Mouse (Mus musculus): ENCODE measurements around the gene Thbs2. TPM values are rescaled to one million over a fixed set of nuclear protein-coding genes. Genes with fewer than 3 reads are reported as not detected.

Thbs2 gene
- polyA plus RNA-seq, 1 experiment from 2014 or later: 141 TPM

DNA sequence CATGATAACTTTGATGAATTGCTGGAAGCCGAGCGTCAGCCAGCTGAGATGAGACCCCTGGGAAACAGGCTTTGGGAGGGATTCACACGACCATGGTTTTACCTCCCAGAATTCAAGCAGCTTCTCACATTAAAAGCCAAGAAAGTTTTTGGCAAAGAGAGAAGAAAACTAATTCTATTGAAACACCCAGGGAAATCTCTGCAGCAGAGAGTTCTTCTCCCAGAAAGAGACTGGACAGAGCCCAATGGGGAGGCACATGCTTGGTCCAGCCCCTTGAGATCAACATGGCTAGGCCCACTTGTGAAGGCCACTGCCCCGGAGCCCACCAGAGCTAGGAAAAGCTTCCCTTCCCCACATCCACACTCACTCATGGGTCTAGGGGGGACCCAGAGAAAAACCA lies 26.9 kb upstream of the Thbs2 start:
- Histone ChIP-seq H3K36me3 (ENCODE audit: control insufficient read depth, insufficient read depth, low read length) (no peaks in the 10 kb centered on the region), H3K9ac (ENCODE audit: low read depth, low read length) (no peak overlapping the region), H3K9me3 (ENCODE audit: control insufficient read depth, low read length) (no peaks in the 10 kb centered on the region), H3K4me2 (ENCODE audit: low read depth, low read length) (no peak overlapping the region), H3K27ac (replicated peaks; ENCODE audit: low read depth, low read length) (no peak overlapping the region), H3K4me1 (ENCODE audit: control insufficient read depth, insufficient read depth, low read length) (no peaks in the 10 kb centered on the region; the same call in 1 of the 2 replicates), H3K27me3 (replicated peaks; ENCODE audit: control insufficient read depth, insufficient read depth, low read length) (no peaks in the 10 kb centered on the region), H3K4me3 (ENCODE audit: low read depth, low read length) (no peak overlapping the region)
- no peak for ATAC-seq (ENCODE audit: low read depth)
- 72% methylated on average over 4 of the region's 4 CpGs for WGBS
- no peak for DNase-seq (ENCODE audit: low spot score)

DNA sequence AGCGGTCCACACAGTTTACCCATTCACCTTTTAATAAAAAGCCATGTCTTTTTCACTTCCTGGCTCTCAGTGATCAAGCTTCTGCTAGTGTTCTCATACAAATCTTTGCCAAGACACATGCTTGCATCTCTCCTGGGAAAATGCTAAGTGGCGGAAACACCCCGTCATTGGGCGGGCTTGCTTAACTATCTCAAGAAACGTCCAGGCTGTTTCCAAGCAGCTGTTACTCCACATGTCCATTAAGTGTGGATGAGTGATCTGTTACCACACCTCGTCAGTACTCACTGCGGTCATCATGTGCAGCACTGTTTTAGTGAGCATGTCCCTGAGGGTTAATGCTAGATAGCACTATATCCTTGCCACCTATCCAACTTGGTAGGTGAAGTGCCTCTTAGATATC lies 26.2 kb upstream of the Thbs2 start:
- no peaks in the 10 kb centered on the region for H3K36me3 ChIP-seq (ENCODE audit: control insufficient read depth, insufficient read depth, low read length)
- ATAC-seq (ENCODE audit: low read depth) (no peak), DNase-seq (ENCODE audit: low spot score) (no peak)
- no peaks in the 10 kb centered on the region for H3K27me3 ChIP-seq (replicated peaks; ENCODE audit: control insufficient read depth, insufficient read depth, low read length)
- H3K9ac ChIP-seq (ENCODE audit: low read depth, low read length): no peak overlapping the region
- H3K4me1 ChIP-seq (ENCODE audit: control insufficient read depth, insufficient read depth, low read length): no peaks in the 10 kb centered on the region; the same call in 1 of the 2 replicates
- 78% methylated on average over 7 of the region's 7 CpGs for WGBS
- no peaks in the 10 kb centered on the region for H3K9me3 ChIP-seq (ENCODE audit: control insufficient read depth, low read length)
- no peak overlapping the region for H3K27ac ChIP-seq (replicated peaks; ENCODE audit: low read depth, low read length)
- no peak overlapping the region for H3K4me3 ChIP-seq (ENCODE audit: low read depth, low read length)
- no peak overlapping the region for H3K4me2 ChIP-seq (ENCODE audit: low read depth, low read length)

DNA sequence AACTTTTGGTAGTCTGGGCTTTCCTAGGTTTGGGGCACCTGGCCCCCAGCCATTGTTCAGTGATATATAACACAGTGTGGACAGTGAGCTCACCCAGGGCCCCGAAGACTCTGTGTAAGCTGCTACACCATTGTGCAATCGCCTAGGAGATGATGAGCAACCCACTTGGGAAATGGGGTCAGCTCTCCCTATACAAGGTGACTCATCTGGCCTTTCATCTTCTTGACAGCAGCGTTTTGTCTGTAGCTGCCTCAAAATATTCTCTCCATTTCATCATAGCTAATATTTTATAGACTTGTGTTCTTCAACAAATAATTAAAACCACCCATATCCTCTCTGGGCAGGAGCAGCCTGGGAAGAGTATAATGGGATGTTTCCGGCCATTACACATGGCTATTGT lies 24.8 kb upstream of the Thbs2 start:
- Histone ChIP-seq H3K27ac (replicated peaks; ENCODE audit: low read depth, low read length) (no peak overlapping the region), H3K27me3 (replicated peaks; ENCODE audit: control insufficient read depth, insufficient read depth, low read length) (no peaks in the 10 kb centered on the region), H3K9ac (ENCODE audit: low read depth, low read length) (no peak overlapping the region), H3K4me1 (ENCODE audit: control insufficient read depth, insufficient read depth, low read length) (no peaks in the 10 kb centered on the region; the same call in 1 of the 2 replicates), H3K4me3 (ENCODE audit: low read depth, low read length) (no peak overlapping the region), H3K36me3 (ENCODE audit: control insufficient read depth, insufficient read depth, low read length) (no peaks in the 10 kb centered on the region), H3K9me3 (ENCODE audit: control insufficient read depth, low read length) (no peaks in the 10 kb centered on the region), H3K4me2 (ENCODE audit: low read depth, low read length) (no peak overlapping the region)
- 51% methylated on average over 4 of the region's 4 CpGs for WGBS
- DNase-seq (ENCODE audit: low spot score) (no peak), ATAC-seq (ENCODE audit: low read depth) (no peak)

- Histone ChIP-seq H3K9ac (ENCODE audit: low read depth, low read length) (no peak overlapping the region), H3K27ac (replicated peaks; ENCODE audit: low read depth, low read length) (no peak overlapping the region), H3K4me3 (ENCODE audit: low read depth, low read length) (no peak overlapping the region), H3K36me3 (ENCODE audit: control insufficient read depth, insufficient read depth, low read length) (no peaks in the 10 kb centered on the region), H3K9me3 (ENCODE audit: control insufficient read depth, low read length) (no peaks in the 10 kb centered on the region), H3K4me2 (ENCODE audit: low read depth, low read length) (no peak overlapping the region), H3K27me3 (replicated peaks; ENCODE audit: control insufficient read depth, insufficient read depth, low read length) (no peaks in the 10 kb centered on the region), H3K4me1 (ENCODE audit: control insufficient read depth, insufficient read depth, low read length) (no peaks in the 10 kb centered on the region; the same call in 1 of the 2 replicates)
- ATAC-seq (ENCODE audit: low read depth) (no peak; the same call in 1 of the 2 replicates), DNase-seq (ENCODE audit: low spot score) (no peak)
- 53% methylated on average over 8 of the region's 8 CpGs for WGBS
These were observed 20.7 kb upstream of the Thbs2 start for GRCm38 (mm10) chr17:14714782-14715181.

- Histone ChIP-seq H3K27me3 (replicated peaks; ENCODE audit: control insufficient read depth, insufficient read depth, low read length) (no peaks in the 10 kb centered on the region), H3K9ac (ENCODE audit: low read depth, low read length) (no peak overlapping the region), H3K4me3 (ENCODE audit: low read depth, low read length) (no peak overlapping the region), H3K4me2 (ENCODE audit: low read depth, low read length) (no peak overlapping the region), H3K9me3 (ENCODE audit: control insufficient read depth, low read length) (no peaks in the 10 kb centered on the region), H3K27ac (replicated peaks; ENCODE audit: low read depth, low read length) (no peak overlapping the region), H3K4me1 (ENCODE audit: control insufficient read depth, insufficient read depth, low read length) (no peaks in the 10 kb centered on the region; the same call in 1 of the 2 replicates), H3K36me3 (ENCODE audit: control insufficient read depth, insufficient read depth, low read length) (no peaks in the 10 kb centered on the region)
- DNase-seq (ENCODE audit: low spot score) (no peak), ATAC-seq (ENCODE audit: low read depth) (no peak)
- WGBS: 69% methylated on average over 3 of the region's 3 CpGs
These were observed 20.3 kb upstream of the Thbs2 start for GRCm38 (mm10) chr17:14714374-14714773.

- H3K9ac ChIP-seq (ENCODE audit: low read depth, low read length): no peak overlapping the region
- H3K36me3 ChIP-seq (ENCODE audit: control insufficient read depth, insufficient read depth, low read length): no peaks in the 10 kb centered on the region
- no peaks in the 10 kb centered on the region; the same call in 1 of the 2 replicates for H3K4me1 ChIP-seq (ENCODE audit: control insufficient read depth, insufficient read depth, low read length)
- ATAC-seq (ENCODE audit: low read depth) (no peak), DNase-seq (ENCODE audit: low spot score) (no peak)
- no peaks in the 10 kb centered on the region for H3K9me3 ChIP-seq (ENCODE audit: control insufficient read depth, low read length)
- H3K27me3 ChIP-seq (replicated peaks; ENCODE audit: control insufficient read depth, insufficient read depth, low read length): no peaks in the 10 kb centered on the region
- 94% methylated on average over 3 of the region's 3 CpGs for WGBS
- H3K4me3 ChIP-seq (ENCODE audit: low read depth, low read length): no peak overlapping the region
- H3K4me2 ChIP-seq (ENCODE audit: low read depth, low read length): no peak overlapping the region
- no peak overlapping the region for H3K27ac ChIP-seq (replicated peaks; ENCODE audit: low read depth, low read length)
These were observed 17.7 kb upstream of the Thbs2 start for GRCm38 (mm10) chr17:14711784-14712183.

DNA sequence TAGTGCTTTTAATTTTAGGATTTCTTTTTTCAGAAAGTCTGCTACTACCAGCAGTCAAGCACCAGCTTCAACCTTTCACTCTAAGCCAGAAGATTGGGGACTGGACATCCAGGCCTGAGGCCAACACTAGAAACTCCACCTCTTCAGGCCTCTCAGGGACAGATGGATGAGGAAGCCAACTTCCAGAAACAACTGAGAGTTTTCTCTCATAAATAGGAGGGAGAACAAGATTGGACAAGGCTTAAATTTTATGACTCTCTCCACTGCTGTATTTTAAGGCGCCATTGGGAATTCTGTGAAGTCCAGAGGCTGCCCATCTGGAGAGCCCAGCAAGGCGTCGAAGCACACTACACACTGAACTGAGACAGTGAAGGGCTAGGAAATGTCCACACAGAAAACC lies 17.0 kb upstream of the Thbs2 start:
- H3K4me3 ChIP-seq (ENCODE audit: low read depth, low read length): no peak overlapping the region
- no peak for ATAC-seq (ENCODE audit: low read depth)
- 89% methylated on average over 3 of the region's 3 CpGs for WGBS
- DNase-seq (ENCODE audit: low spot score): no peak
- H3K9ac ChIP-seq (ENCODE audit: low read depth, low read length): no peak overlapping the region
- H3K27me3 ChIP-seq (replicated peaks; ENCODE audit: control insufficient read depth, insufficient read depth, low read length): no peaks in the 10 kb centered on the region
- H3K36me3 ChIP-seq (ENCODE audit: control insufficient read depth, insufficient read depth, low read length): no peaks in the 10 kb centered on the region
- H3K4me2 ChIP-seq (ENCODE audit: low read depth, low read length): no peak overlapping the region
- H3K4me1 ChIP-seq (ENCODE audit: control insufficient read depth, insufficient read depth, low read length): no peaks in the 10 kb centered on the region; the same call in 1 of the 2 replicates
- H3K9me3 ChIP-seq (ENCODE audit: control insufficient read depth, low read length): no peaks in the 10 kb centered on the region
- H3K27ac ChIP-seq (replicated peaks; ENCODE audit: low read depth, low read length): no peak overlapping the region

GRCm38 (mm10) chr17:14706066-14706465 lies 12.0 kb upstream of the Thbs2 start:
- no peak for DNase-seq (ENCODE audit: low spot score)
- Histone ChIP-seq H3K36me3 (ENCODE audit: control insufficient read depth, insufficient read depth, low read length) (no peaks in the 10 kb centered on the region), H3K4me3 (ENCODE audit: low read depth, low read length) (no peak overlapping the region), H3K9me3 (ENCODE audit: control insufficient read depth, low read length) (no peaks in the 10 kb centered on the region), H3K9ac (ENCODE audit: low read depth, low read length) (no peak overlapping the region), H3K4me1 (ENCODE audit: control insufficient read depth, insufficient read depth, low read length) (0 out of 2 replicates have a peak, but pooled peaks cover 3% of the 10 kb centered on the region), H3K27me3 (replicated peaks; ENCODE audit: control insufficient read depth, insufficient read depth, low read length) (no peaks in the 10 kb centered on the region), H3K27ac (replicated peaks; ENCODE audit: low read depth, low read length) (no peak overlapping the region), H3K4me2 (ENCODE audit: low read depth, low read length) (no peak overlapping the region)
- WGBS: 85% methylated on average over 4 of the region's 4 CpGs
- no peak for ATAC-seq (ENCODE audit: low read depth)

- DNase-seq (ENCODE audit: low spot score) (no peak), ATAC-seq (ENCODE audit: low read depth) (no peak)
- 0 out of 2 replicates have a peak, but pooled peaks cover 3% of the 10 kb centered on the region for H3K4me1 ChIP-seq (ENCODE audit: control insufficient read depth, insufficient read depth, low read length)
- no peak overlapping the region for H3K4me3 ChIP-seq (ENCODE audit: low read depth, low read length)
- H3K36me3 ChIP-seq (ENCODE audit: control insufficient read depth, insufficient read depth, low read length): no peaks in the 10 kb centered on the region
- H3K9me3 ChIP-seq (ENCODE audit: control insufficient read depth, low read length): no peaks in the 10 kb centered on the region
- no peak overlapping the region for H3K4me2 ChIP-seq (ENCODE audit: low read depth, low read length)
- no peak overlapping the region for H3K9ac ChIP-seq (ENCODE audit: low read depth, low read length)
- WGBS: 85% methylated on average over 2 of the region's 2 CpGs
- no peak overlapping the region for H3K27ac ChIP-seq (replicated peaks; ENCODE audit: low read depth, low read length)
- H3K27me3 ChIP-seq (replicated peaks; ENCODE audit: control insufficient read depth, insufficient read depth, low read length): no peaks in the 10 kb centered on the region
These were observed 11.4 kb upstream of the Thbs2 start for GRCm38 (mm10) chr17:14705466-14705865.
